Mouse (Mus musculus) liver, postnatal 0 days (tissue): Measurements from ENCODE around the gene Paqr7.

Source experiments
- CTCF ChIP-seq: sonication (generic); IDR thresholded peaks from 2 replicates; pipeline ENCODE4 v1.5.1; 2016; ENCODE audit warnings: antibody characterized with exemption, low read depth
- EP300 ChIP-seq: IDR thresholded peaks from 2 replicates; pipeline ENCODE4 v1.6.1; 2016; ENCODE audit warnings: antibody characterized with exemption, low read depth, mild to moderate bottlenecking

- no peak for TF ChIP-seq CTCF
- TF ChIP-seq EP300 = no peak
Measured at GRCm38 (mm10) chr4:134532928-134533327, 36.4 kb downstream of the Paqr7 start.
